Mouse (Mus musculus): ENCODE results near the gene Pigq.
A peak's percentile ranks its signal among the peaks of the same experiment; 100 is the strongest.

Pigq gene

DNA sequence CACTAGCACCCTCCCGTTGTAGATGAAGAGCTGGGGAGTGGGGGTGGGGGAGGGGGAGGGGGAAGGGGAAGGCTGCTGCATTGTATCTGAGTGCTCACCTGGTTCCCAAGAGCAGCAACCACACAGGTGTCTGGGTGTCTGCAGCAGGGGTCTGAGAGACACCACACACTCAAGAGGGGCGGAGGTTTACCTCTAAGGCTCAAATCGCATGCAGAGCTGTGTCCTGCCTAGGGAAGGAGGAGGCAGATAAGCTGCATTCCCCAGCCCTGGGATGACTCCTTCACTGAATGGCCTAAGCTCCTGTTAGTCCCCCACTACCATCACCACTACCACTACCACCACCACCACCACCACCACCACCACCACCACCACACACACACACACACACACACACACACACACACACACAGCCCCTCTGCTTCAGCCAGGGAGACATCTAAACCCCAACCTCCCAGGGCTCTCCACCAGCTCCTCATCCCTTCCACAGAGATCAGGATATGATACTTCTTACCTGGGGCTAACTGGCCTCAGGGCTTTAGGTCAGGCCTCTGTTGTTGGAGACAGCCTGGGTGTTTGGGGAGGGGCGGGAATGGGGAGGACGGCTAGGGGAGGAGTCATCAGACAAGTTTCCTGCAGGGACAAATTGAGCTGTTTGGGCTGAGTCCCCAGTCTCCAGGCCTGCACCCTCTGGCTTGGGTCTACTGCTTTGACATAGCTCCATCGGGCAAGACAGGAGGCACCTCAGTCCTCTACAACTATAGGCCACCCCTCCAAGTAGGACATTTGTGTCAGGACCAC, at the start of gene Pigq, which contains the start of gene Nhlrc4:
Gene Pigq, minus strand, starts transcription at position 571 of the 798 bp plus-strand sequence.
Gene Nhlrc4, minus strand, starts transcription at position 596 of the 798 bp plus-strand sequence.
- DNase-seq (ENCODE audit: low spot score in 2 of 2): peak; percentile 31 to 60

DNA sequence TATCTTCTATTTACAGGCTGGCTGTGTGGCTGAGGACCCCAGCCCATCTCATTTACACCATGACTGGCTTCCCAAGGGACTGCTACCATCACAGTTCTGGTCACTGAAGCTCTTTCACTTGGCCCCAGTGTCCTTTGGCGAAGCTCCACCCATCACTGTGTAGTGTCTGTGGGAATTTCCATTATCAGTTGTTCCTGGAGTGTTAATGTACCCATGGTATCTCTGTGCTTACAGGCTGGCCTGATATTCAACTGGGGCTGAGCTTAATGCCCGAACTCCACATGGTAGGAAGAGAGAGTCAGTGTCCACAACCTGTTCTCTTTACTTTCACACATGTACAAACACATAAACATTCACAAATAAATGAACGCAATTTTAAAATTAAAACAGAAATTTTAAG, 48.8 kb upstream of the Pigq start:
- DNase-seq (ENCODE audit: low spot score in 2 of 2): no peak

DNA sequence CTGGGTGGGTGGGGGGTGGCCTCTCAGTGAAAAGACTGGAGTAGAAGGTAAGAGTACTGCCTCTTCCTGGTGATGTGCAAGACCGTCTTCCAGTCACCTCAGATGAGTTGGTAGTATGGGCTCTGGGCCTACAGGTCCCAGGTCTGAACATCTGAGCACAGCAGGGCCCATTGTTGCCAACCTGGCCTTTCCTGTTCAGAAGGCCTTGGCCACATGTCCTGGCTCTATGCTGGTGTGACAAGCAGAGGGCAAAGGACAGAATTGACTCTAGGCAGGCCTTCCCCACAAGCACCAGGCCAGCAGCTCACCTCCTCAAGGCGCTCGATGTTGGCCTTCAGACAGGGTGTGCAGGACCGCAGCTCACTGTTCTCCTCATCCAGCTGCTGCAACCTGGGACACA, 47.5 kb upstream of the Pigq start:
- no peak for DNase-seq (ENCODE audit: low spot score in 2 of 2)

DNA sequence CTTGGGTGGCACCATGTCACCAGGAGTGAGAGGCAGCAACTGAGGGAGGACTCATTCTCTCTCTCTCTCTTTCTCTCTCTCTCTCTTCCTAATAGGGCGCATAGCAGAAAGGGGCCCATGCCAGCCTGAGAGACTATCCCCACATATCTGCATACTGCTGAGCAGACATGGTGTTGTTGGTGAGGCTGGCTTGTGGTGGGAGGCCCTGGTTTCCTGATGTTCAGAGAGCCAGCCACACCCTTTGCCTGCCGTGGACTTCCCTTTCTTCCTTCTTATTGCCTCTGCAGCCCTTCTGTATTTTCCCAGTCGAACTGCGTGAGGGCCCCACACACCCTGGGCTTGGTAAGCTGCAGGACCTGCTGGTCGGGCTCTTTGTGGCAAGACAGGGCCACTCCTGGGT, 45.6 kb upstream of the Pigq start:
- no peak for DNase-seq (ENCODE audit: low spot score in 2 of 2)

DNA sequence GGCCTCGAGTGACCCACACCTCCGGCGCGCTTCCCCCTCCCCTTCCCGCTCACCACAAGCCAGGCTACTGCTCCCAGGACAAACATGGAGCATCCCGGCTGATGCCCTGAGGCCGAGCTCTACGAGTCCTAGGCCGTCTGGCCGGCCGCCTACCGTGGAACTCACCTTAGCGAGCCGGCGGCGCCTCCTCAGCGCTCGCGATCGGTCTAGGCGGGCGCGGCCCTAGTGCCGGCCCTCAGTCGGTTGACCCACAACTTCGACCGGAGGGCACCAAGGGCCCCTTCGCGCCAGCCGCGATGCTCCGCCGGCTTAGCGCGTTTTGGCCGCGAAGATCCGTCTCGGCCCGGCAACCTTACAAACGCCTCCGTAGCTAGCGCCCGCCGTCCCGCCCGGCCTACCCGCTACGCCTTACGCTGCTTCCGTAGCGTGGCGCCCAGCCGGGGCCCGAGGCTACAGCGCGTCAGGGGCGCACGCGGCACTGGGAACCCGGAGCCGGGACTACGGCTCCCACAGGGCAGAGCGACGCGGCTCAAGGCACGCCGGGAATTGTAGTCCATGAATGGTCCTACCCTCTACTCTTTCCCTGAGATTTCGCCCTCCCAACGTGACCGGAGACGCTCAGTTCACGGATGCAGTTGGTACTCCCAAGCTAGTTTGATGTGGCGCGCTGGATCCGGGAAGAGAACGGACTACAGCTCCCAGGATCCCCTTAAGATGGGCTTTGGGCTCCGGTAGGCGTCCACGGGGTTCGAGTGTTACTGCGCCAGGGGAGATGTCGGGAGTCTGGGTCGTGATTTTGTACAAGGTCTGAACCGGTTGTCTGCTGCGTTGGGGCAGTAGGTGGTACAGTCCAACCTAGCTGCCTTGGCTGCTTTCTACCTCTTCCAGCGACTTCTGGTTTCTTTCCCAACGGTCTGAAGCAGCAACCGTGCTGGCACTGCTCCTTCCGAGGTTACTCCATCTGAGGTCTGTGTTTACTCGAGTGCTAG, 40.9 kb upstream of the Pigq start, which contains the start of gene Capn15:
Gene Capn15, minus strand, starts transcription at position 491 of the 989 bp plus-strand sequence.
- peak; percentile 90 to 92 for DNase-seq (ENCODE audit: low spot score in 2 of 2)

DNA sequence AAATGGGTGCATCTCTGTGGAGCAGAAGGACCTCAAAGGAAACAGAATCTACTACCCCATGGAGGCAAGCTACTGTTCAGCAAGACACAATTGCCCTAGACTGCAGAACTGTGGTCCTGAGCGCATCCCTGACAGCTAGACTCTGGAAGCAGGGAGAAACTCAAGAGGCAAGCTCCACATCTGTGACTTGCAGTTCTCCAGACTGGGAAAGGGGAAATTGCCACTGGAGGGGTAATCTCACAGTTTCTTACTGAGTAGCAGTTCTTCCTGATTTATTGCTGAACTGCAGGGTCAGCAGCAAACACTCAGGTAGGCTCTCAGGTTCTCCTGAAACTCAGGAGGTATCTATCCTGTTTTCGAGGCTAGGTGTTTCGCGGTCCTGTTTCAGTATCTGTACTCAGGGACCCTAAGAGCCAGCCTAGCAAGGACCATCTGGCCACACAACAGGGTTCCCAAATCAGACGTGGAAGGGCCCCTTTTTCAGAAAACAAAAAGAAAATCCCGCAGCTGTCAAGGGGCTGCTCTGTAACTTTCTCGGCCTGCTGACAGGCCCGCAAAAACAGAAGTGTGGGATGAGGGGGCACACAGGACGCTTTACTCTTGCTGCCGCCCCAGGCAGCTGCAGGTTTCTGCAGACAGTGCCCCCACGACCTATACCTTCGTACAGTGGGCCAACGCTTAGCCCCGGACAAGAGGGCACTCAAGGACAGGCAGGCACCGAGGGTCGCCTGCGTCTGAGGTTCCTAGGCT, 40.0 kb upstream of the Pigq start:
- DNase-seq (ENCODE audit: low spot score in 2 of 2): no peak

DNA sequence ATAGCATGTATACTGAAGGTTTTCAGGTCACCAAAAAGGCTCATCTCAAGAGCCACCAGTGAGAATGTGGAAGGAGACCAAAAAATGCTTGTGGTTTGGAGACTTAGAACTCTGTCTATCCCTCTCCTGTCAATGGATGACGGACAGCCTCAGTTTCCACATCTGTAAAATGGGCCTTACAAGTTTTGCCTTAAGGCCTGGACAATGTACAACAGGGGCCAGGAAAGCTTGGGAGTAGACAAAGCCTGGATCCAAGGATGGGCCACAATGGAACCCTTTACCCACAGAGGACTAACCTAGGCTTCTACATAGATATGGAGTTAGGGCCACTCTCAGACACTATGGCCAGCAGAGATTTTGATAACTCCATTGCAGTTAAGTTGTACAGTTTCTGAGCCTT, 39.3 kb upstream of the Pigq start:
- no peak for DNase-seq (ENCODE audit: low spot score in 2 of 2)

DNA sequence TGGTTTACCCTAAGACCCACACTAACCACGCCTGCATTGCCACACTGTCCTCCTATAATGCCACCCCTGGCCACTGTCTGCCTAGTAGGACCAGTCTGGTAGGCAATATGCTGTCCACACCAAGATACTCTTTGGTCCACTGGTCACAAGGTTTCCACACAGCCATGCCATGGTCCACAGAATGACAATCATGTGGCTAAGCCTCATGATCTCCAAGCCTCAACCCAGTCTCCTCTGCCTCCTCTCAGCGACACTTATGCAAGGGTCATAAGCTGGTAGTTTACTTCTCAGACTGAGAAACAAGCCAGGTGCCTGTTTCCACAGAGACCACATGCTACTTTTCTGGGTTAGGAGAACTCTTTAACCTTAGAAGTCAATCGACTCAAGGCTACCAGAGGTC, 38.2 kb upstream of the Pigq start:
- DNase-seq (ENCODE audit: low spot score in 2 of 2): no peak

DNA sequence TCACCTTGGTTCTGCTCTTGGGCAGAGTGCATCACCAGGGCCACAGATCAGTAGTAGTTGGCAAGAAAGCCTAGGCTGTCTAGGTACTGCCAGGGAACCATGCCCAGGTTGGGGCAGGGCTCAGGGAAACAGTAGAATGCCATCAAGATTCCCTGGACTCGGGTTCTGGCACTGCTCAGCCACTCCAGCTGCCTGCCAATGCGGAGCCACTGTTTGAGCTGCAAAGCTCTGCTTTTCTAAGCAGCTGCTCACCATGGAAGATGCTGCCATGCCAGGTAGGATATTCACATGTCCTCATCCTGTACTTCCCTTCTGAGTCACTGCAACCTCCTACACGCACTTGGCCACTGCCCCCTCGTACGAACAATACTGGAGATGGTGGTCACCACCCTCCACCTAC, 36.1 kb upstream of the Pigq start:
- DNase-seq (ENCODE audit: low spot score in 2 of 2): no peak

DNA sequence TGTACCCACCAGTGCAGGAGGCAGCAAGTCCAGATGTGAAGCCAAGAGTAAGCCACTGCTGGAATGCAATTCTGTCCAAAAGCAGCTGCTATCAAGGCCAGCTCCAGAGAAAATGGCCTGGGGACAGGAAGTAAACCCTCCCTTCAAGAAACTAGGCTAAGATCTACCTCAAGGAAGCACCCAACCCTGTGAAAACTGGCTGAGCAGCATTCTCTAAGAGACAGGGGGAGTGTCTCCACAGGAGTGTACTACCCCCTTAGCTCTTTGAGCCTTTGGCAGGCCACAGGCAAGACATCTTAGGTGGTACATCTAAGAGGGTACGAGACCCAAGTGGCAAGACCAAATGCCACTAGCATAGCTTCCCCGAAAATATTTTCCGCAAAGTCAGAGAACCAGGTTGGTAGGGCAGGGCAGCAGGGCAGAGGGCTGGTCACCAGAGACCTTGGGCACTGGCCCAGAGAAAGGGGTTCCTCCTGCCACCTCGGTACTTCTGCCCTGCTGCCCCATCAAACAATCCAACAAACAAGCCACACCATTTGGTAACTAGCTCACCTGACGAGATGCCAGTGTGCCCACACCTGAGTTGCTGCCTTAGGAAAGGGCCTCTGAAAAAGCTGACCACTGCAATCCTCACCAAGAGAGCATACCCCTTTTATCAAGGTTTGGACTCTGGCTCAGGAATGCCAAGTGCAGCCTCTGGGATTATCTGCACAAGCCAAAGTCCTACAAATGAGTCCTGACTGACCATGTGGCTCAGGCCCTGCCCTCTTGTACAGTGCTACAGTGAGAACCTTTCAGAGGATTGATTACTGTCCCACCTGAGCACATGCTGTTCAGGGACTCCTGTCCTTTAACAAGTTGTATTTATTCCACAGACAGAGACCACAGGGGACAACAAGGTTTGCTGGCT, 35.3 kb upstream of the Pigq start:
- no peak for DNase-seq (ENCODE audit: low spot score in 2 of 2)

DNA sequence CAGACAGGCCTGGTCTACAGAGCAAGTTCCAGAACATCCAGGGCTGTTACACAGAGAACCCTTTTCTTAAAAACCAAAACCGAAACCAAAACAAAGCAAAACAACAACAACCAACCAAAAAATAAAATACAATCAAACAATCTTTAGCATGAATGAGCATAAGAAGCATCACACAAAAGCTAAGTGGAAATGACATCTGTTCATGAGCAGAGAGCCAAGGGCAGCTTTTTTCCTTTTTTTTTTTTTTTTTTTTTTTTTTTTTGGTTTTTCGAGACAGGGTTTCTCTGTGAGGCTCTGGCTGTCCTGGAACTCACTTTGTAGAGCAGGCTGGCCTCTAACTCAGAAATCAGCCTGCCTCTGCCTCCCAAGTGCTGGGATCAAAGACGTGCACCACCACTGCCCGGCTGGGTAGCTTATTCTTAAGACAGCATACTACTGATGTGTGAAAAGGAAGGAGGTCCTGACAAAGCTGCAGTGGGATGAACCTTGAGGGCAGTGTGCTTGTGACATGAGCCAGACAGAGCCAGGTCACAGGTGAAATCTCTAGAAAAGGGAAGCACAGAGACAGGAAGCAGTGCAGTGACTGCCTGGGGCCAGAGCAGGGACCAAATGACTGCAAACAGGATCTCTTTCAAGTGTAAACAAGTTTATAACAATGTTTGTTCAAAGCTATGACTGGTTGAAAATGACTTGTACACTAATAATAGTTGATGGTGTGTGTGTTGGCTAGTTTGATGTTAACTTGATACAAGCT, 26.4 kb upstream of the Pigq start:
- DNase-seq (ENCODE audit: low spot score in 2 of 2): peak; percentile 21

DNA sequence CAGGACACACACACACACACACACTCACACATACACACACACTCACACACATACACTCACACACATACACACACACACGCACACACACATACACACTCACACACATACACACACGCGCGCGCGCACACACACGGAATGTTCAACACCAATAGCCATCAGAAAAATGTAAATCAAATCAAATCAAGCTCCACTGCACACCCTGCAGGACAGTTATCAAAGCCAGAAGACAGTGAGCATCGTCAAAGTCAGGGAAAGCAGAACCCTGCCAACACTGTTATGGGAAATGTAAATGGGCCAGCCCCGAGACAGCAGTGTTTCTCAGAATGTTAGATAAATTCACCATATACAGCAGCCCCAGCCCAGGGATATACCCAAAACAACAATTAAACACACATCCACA, 25.7 kb upstream of the Pigq start:
- no peak for DNase-seq (ENCODE audit: low spot score in 2 of 2)

DNA sequence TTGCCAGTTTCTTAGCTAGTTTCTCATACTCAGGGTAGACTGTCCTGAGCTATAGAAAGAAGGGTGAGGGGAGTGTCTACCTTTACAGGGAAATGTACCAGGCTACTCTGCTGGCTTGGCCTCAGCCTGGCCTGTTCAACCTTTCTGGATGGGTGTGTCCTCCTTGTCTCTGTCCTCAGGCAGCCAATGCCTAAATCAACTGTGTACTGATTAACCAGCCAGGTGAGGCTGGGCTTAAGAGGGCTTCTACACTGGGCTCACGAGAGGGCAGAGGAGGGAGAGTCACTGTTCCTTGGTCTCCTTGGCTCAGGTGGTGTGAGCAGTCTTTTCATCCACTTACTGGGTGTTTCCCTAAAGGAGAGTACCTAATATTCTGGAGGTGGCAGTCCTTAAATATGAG, 23.4 kb upstream of the Pigq start:
- no peak for DNase-seq (ENCODE audit: low spot score in 2 of 2)

DNA sequence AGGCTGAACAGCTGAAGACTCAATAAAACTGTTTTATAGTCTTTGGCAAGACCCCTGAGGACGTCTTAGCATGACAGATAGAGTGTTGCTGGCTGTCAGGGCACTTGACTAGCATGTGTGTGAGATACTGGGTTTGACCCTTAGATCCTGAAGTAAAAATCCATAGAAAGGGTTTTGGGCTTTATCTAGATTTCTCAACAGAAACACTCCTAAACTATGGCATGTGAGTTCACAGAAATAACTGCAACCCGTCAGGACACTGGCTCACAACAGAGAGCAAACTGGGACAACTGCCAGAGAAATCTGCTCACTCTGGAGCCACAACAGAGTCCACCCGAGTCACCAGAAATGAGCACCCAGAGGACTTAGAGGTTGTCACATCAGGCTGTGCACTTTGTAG, 22.9 kb upstream of the Pigq start:
- no peak for DNase-seq (ENCODE audit: low spot score in 2 of 2)

DNA sequence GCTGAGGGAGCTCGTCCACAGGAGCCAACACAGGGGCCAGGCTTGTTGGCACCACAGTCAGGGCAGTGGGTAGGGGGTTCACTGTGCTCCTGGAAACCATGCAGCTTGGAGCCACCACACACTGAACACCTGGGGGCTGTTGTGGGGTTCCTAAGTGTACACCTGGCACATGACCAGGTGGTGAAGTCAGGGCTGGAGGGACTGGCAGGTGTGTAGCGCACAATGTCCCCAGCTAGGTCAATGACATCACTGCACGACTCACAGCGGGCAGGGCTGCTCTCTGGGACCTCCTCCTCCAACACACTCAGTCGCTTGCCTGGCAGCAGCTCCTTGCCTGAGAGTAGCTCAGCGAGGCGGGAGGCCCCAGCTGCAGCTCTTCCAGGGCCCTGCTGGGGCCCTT, 19.5 kb upstream of the Pigq start:
- DNase-seq (ENCODE audit: low spot score in 2 of 2): no peak

DNA sequence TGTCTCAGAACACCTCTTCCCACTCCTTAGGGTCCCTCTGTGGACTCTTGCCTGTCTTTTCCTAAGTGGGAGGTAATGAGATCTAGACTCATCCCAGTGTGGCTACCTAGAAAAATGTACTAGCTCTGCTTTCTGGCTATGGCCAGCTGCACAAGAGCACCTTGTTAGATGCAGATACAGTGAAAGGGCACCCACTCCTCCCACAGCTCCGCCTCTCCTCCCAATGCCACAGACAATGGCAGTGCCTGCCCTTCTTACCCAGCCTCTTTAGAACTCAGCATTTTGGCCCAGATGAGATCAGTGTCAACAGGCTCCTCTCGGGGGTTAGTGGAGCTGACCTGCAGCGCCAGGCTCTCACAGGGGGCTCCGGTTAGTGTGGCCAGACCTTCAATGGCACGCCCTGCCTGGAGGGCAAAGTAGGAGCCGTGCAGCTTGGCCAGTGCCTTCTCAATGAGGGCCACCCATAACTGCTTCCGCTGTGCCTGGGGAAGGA, 17.7 kb upstream of the Pigq start:
- DNase-seq (ENCODE audit: low spot score in 2 of 2): no peak

DNA sequence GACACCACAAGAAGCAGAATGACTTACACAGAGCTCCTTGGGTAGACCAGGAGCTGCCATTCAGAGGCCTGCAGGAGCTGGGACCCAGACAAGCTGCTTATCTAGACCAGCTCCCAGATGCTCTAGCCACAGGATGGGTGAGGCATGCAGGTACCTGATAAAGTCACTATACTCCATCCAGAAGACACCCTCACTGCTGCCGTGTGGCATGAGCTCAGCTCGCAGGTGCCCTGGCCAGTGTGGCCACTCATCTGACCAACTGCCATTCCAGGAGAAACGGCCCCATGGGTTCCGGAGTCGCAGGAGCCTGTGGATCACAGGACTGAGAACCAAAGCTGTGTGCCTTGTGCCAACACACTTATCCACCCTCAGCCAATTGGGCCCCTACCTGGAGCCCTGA, 16.8 kb upstream of the Pigq start:
- DNase-seq (ENCODE audit: low spot score in 2 of 2): peak; percentile 64 to 73

DNA sequence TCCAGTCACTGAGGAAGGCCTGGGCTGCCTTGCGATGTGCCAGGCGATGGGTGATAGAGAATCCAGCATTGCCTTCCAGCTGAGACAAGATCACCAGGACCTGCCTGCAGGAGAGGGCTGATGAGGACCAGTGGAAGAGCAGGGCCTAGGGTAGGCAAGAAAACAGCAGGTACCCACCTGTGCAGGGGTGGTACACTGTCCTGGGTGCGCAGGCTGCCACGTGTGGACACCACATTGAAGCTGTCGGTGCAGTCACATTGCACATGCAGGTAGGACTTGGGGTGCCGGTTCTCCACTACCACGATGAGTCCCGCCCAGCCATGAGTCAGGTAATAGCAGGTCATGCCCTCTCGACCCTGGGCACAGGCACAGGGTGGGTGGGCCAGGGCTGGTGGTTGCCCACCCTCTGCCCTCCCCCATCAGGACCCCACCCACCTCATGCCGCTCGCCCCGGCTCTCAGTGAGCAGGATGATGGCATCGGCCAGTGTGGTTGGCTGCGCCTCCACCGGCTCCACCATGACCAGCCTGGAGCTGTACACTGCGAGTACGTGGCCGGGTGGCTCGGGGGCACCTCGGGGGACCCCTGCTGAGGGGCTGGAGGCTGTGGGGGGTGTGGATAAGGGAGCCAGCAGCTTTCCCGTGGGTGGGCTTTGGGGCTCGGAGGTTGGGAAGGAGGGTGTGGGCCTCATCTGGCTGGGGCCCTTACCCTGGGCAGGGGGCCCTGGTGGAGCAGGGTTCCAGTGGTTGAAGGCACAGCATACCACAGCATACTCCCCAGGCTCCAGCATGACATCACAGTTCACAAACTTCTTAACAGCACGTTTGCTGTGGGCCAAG, 15.1 kb upstream of the Pigq start:
- DNase-seq (ENCODE audit: low spot score in 2 of 2): no peak

Measured in spleen, postnatal 36 days (tissue).